Mouse (Mus musculus) T-helper 1 cell (primary cell): Measurements from ENCODE around the gene Umod.

Experiments
- in situ Hi-C: fragments of 300-600 bp; cut with MboI, MseI; formaldehyde crosslinking; loops from one replicate; pipeline ENCODE4 v1.15.1; 2025; ENCODE audit warnings: high pct_unique_total_duplicates

The Umod gene

DNA sequence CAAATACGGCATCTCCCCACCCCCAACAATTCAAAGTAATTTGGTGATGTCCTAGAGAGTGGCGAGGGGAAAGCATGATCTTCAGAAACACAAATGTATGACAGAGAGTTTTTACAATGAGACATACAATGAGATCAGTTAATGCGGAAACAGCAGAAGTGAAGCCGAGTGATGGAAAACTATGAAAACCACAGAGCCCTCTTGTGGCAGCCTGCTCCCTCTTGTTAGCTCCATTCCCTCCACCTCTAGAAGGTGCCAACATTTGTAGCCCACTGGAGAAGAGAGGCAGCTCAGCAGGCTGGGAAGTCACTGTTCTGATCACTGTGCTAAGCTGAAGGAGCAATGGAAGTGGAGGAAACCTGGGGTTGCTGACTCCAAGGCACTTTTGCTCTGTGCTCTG, 35.2 kb downstream of the Umod start:
- in situ Hi-C loops: no loop called here

DNA sequence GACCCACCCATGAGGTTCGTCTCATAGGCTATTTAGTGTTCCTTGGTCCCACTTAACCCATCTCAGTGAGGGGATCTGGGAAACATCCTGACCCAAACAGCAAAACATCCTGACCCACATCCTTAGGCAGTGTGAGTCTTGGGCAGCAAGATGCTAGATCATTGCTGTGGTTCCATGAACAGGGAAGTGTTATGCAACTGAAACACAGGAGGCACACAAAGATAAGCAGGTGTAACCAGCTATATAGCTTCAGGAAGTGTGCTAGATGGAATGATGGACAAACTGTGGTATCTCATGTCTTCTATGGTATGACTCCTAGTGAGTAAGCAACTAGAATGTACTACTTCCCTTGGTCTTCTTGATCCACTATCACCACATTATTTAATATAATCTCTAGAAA, 37.1 kb downstream of the Umod start:
- in situ Hi-C loops: no loop called here

DNA sequence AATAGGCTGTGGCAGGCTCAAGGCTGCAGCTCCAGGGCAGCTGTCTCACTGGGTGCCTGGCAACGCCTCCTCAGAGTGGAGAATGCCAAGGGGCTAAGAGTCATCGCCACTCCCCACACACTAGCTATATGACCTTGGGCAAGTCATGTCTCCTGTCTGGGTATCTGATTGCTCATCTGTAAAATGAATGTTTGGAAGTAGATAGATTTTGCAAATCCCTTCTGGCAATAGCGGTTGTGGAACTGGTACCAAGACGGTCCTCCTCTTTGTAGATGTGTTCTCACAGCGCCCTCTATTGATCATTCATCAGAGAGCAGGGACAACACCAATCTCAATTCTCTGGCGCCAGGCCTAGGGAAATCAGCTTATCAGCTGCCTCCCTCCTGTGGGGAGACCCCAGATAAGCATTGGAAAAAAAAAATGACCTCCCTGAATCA, 51.9 kb downstream of the Umod start:
- in situ Hi-C loops: no loop called here

DNA sequence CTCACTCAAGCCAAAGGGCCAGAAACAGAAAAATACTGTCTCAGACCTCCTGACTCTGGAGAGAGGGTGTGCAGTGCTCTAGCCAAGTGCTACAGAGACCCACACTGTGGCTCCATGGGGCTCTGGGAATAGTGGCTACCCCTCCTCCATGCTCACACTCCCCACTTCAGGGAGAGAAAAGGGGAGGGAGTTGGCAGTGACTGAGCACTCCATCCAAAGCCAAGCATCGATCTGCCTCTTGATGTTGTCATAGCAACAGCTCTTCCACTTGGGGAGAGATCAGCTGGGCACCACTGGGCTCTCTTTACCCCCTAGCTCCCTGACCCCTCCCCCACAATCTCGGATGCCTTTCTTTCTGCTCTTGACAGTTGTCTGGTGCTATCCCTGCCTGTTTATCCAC, 58.4 kb downstream of the Umod start:
- in situ Hi-C loops: no loop called here

DNA sequence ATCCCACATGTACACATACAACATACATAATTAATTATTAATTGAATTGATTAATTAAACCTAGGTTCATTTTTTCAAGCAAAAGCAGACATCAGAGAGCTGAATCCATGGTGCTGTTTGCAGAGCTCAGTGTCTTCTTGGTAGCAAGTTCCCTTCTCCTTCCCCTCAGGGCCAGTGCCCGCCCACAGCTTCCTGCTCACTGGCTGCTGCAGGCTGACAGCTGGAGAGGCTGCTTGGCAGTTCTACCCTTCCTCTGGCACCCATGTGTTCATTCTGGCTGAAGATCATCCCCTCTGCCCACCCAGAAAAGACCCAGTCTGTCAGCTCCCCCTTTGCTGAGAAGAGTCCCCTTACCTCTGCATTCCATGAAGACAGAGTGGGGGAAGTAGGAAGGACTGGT, 60.6 kb downstream of the Umod start:
- in situ Hi-C loops: no loop called here
